Comparison of ENCODE assay signal across 25 mouse cellular contexts in genomic region chr2:180552340-180552739, GRCm38 (mm10). TPM values are rescaled to one million over a fixed set of nuclear protein-coding genes. Genes with fewer than 3 reads are reported as not detected.
DNase-seq lines count a peak whose midpoint lies in the region; ATAC-seq lines count a peak whose summit lies in the region.
"Had no signal": no experiment of that assay in that cellular context is flagged by ENCODE, and none has a peak within 500 bp of the region (broad histone marks: within the 10 kb centered on the region; RNA-seq: fewer than 3 reads in every experiment).

No protein-coding gene starts in this region.

- no peak overlapping the region for H3K27ac ChIP-seq in forebrain, embryonic 14.5 days (ENCODE audit: low read depth, low read length)
- no peak overlapping the region for H3K27ac ChIP-seq in forebrain, embryonic 10.5 days
- peak overlapping the region; percentile 24; the same call in 1 of the 2 replicates for H3K27ac ChIP-seq in forebrain, embryonic 16.5 days (ENCODE audit: low read length)
- no peak overlapping the region for H3K27ac ChIP-seq in forebrain, embryonic 13.5 days
- H3K27ac ChIP-seq: embryonic facial prominence, embryonic 13.5 days; embryonic facial prominence, embryonic 15.5 days had no signal

- WGBS in forebrain, embryonic 14.5 days: 64% methylated on average over 3 of the region's 3 CpGs
- whole genome bisulfite sequencing in forebrain, embryonic 10.5 days: 89% methylated on average over 3 of the region's 3 CpGs
- WGBS in forebrain, embryonic 16.5 days: 64% methylated on average over 3 of the region's 3 CpGs
- 66% methylated on average over 3 of the region's 3 CpGs for WGBS in forebrain, embryonic 13.5 days

- no peaks in the 10 kb centered on the region for H3K36me3 ChIP-seq in forebrain, embryonic 14.5 days (ENCODE audit: control insufficient read depth, insufficient read depth, low read length)
- H3K36me3 ChIP-seq in forebrain, embryonic 10.5 days (replicated peaks): no peaks in the 10 kb centered on the region
- H3K36me3 ChIP-seq in forebrain, embryonic 16.5 days (ENCODE audit: control insufficient read depth, insufficient read depth): no peaks in the 10 kb centered on the region
- no peaks in the 10 kb centered on the region for H3K36me3 ChIP-seq in forebrain, embryonic 13.5 days (ENCODE audit: poor library complexity, severe bottlenecking)
- H3K36me3 ChIP-seq: embryonic facial prominence, embryonic 13.5 days; embryonic facial prominence, embryonic 15.5 days; G1E had no signal

- H3K9ac ChIP-seq in forebrain, embryonic 14.5 days (ENCODE audit: low read length): no peak overlapping the region
- no peak overlapping the region for H3K9ac ChIP-seq in forebrain, embryonic 16.5 days (replicated peaks; ENCODE audit: low read depth, low read length)
- no peak overlapping the region for H3K9ac ChIP-seq in forebrain, embryonic 13.5 days
- H3K9ac ChIP-seq: embryonic facial prominence, embryonic 13.5 days; embryonic facial prominence, embryonic 15.5 days had no signal

- DNase-seq in forebrain, embryonic 14.5 days (ENCODE audit: low spot score): peak; percentile 25
- DNase-seq in forebrain, embryonic 10.5 days (ENCODE audit: extremely low spot score, low spot score): no peak
- DNase-seq in right cerebral cortex, postnatal 10 days (ENCODE audit: low spot score in 2 of 2): peak; percentile 49 to 72
- DNase-seq in right cerebral cortex, adult 18-20 months: no peak
- DNase-seq: adrenal gland, adult 8-10 months; adrenal gland, postnatal 14 days; adrenal gland, postnatal 36 days; B cell, adult 2 months; cerebellum, adult 11 months; cerebellum, adult 18-20 months; cerebellum, adult 8-10 months; cerebellum, adult 9-11 months; cerebellum, postnatal 14 days; cerebellum, postnatal 36 days; embryo, embryonic 11 days had no signal

- no peak for ATAC-seq in forebrain, embryonic 14.5 days
- no peak for ATAC-seq in forebrain, embryonic 16.5 days
- no peak for ATAC-seq in forebrain, embryonic 13.5 days
- ATAC-seq: activated CD4-positive, CD25-positive, alpha-beta regulatory T cell, adult 4 months; CD4-positive, CD25-positive, alpha-beta regulatory T cell, adult 4 months; Patski had no signal

- H3K4me3 ChIP-seq in forebrain, embryonic 14.5 days (ENCODE audit: low read depth, low read length): no peak overlapping the region
- H3K4me3 ChIP-seq in forebrain, embryonic 10.5 days: no peak overlapping the region
- no peak overlapping the region for H3K4me3 ChIP-seq in forebrain, embryonic 16.5 days (replicated peaks; ENCODE audit: low read length)
- no peak overlapping the region for H3K4me3 ChIP-seq in forebrain, embryonic 13.5 days
- H3K4me3 ChIP-seq: embryonic facial prominence, embryonic 13.5 days; embryonic facial prominence, embryonic 15.5 days; erythroblast, embryonic 14.5 days had no signal

- H3K4me2 ChIP-seq in forebrain, embryonic 14.5 days (ENCODE audit: low read length): no peak overlapping the region
- H3K4me2 ChIP-seq in forebrain, embryonic 16.5 days (ENCODE audit: low read length): no peak overlapping the region
- H3K4me2 ChIP-seq in forebrain, embryonic 13.5 days: no peak overlapping the region
- H3K4me2 ChIP-seq: embryonic facial prominence, embryonic 13.5 days; embryonic facial prominence, embryonic 15.5 days had no signal

- no peaks in the 10 kb centered on the region for H3K9me3 ChIP-seq in forebrain, embryonic 14.5 days (replicated peaks; ENCODE audit: control insufficient read depth, low read length)
- no peaks in the 10 kb centered on the region for H3K9me3 ChIP-seq in forebrain, embryonic 10.5 days
- no peaks in the 10 kb centered on the region for H3K9me3 ChIP-seq in forebrain, embryonic 16.5 days (ENCODE audit: control insufficient read depth, low read length)
- H3K9me3 ChIP-seq in forebrain, embryonic 13.5 days (replicated peaks): no peaks in the 10 kb centered on the region
- H3K9me3 ChIP-seq: embryonic facial prominence, embryonic 13.5 days; embryonic facial prominence, embryonic 15.5 days; G1E had no signal

- H3K27me3 ChIP-seq in forebrain, embryonic 14.5 days (replicated peaks; ENCODE audit: control insufficient read depth, insufficient read depth, low read length): no peaks in the 10 kb centered on the region
- no peaks in the 10 kb centered on the region; the same call in 1 of the 2 replicates for H3K27me3 ChIP-seq in forebrain, embryonic 10.5 days (ENCODE audit: poor library complexity, severe bottlenecking)
- no peaks in the 10 kb centered on the region for H3K27me3 ChIP-seq in forebrain, embryonic 16.5 days (replicated peaks; ENCODE audit: control insufficient read depth, insufficient read depth, low read length)
- no peaks in the 10 kb centered on the region for H3K27me3 ChIP-seq in forebrain, embryonic 13.5 days
- H3K27me3 ChIP-seq: CH12.LX; embryonic facial prominence, embryonic 13.5 days; embryonic facial prominence, embryonic 15.5 days had no signal

- H3K4me1 ChIP-seq in forebrain, embryonic 14.5 days (ENCODE audit: control insufficient read depth, insufficient read depth, low read length): peaks cover 8% of the 10 kb centered on the region
- H3K4me1 ChIP-seq in forebrain, embryonic 10.5 days: peaks cover 16% of the 10 kb centered on the region
- H3K4me1 ChIP-seq in forebrain, embryonic 16.5 days (replicated peaks; ENCODE audit: control insufficient read depth, insufficient read depth, low read length): peaks cover 12% of the 10 kb centered on the region
- H3K4me1 ChIP-seq in forebrain, embryonic 13.5 days: peaks cover 11% of the 10 kb centered on the region

RNA-seq across cellular contexts. Expression of gene Mrgbp, which starts 28.8 kb away (rescaled TPM):
- 48.8 and 52.4 TPM in 2 replicates for polyA plus RNA-seq in forebrain, embryonic 14.5 days (2014; fragmentation: Nextera tagmentation; extraction: Ambion mirVana)
- polyA plus RNA-seq in forebrain, embryonic 10.5 days (2016; fragmentation: Nextera tagmentation; extraction: Ambion mirVana): 41.1 and 44.3 TPM in 2 replicates
- polyA plus RNA-seq in forebrain, embryonic 16.5 days (2015; fragmentation: Nextera tagmentation; extraction: Ambion mirVana): 49.3 and 50.6 TPM in 2 replicates
- polyA plus RNA-seq in forebrain, embryonic 13.5 days (2015; fragmentation: Nextera tagmentation; extraction: Ambion mirVana): 50.7 and 53.6 TPM in 2 replicates

RNA-seq across cellular contexts. Expression of gene Ogfr, which starts 36.7 kb away (rescaled TPM):
- polyA plus RNA-seq in forebrain, embryonic 14.5 days (2014; fragmentation: Nextera tagmentation; extraction: Ambion mirVana): 95.6 and 100 TPM in 2 replicates
- 103 and 104 TPM in 2 replicates for polyA plus RNA-seq in forebrain, embryonic 10.5 days (2016; fragmentation: Nextera tagmentation; extraction: Ambion mirVana)
- polyA plus RNA-seq in forebrain, embryonic 16.5 days (2015; fragmentation: Nextera tagmentation; extraction: Ambion mirVana): 81.8 and 85.5 TPM in 2 replicates
- polyA plus RNA-seq in forebrain, embryonic 13.5 days (2015; fragmentation: Nextera tagmentation; extraction: Ambion mirVana): 79.8 and 85.4 TPM in 2 replicates

RNA-seq across cellular contexts. Expression of gene Col9a3, which starts 45.2 kb away (rescaled TPM):
- 25.1 and 28.6 TPM in 2 replicates for polyA plus RNA-seq in forebrain, embryonic 14.5 days (2014; fragmentation: Nextera tagmentation; extraction: Ambion mirVana)
- polyA plus RNA-seq in forebrain, embryonic 10.5 days (2016; fragmentation: Nextera tagmentation; extraction: Ambion mirVana): 3.6 and 3.7 TPM in 2 replicates
- polyA plus RNA-seq in forebrain, embryonic 16.5 days (2015; fragmentation: Nextera tagmentation; extraction: Ambion mirVana): 50.8 and 51.5 TPM in 2 replicates
- 17.4 and 21.9 TPM in 2 replicates for polyA plus RNA-seq in forebrain, embryonic 13.5 days (2015; fragmentation: Nextera tagmentation; extraction: Ambion mirVana)

RNA-seq across cellular contexts. Expression of gene Ntsr1, which starts 52.6 kb away (rescaled TPM):
- polyA plus RNA-seq in forebrain, embryonic 14.5 days (2014; fragmentation: Nextera tagmentation; extraction: Ambion mirVana): 4.4 and 6.1 TPM in 2 replicates
- not detected in 2 replicates for polyA plus RNA-seq in forebrain, embryonic 10.5 days (2016; fragmentation: Nextera tagmentation; extraction: Ambion mirVana)
- polyA plus RNA-seq in forebrain, embryonic 16.5 days (2015; fragmentation: Nextera tagmentation; extraction: Ambion mirVana): 13.2 and 13.4 TPM in 2 replicates
- 2.2 and 2.3 TPM in 2 replicates for polyA plus RNA-seq in forebrain, embryonic 13.5 days (2015; fragmentation: Nextera tagmentation; extraction: Ambion mirVana)
- polyA plus RNA-seq: activated CD4-positive, CD25-positive, alpha-beta regulatory T cell, adult 4 months; CD4-positive, CD25-positive, alpha-beta regulatory T cell, adult 4 months; erythroblast, embryonic 14.5 days; G1E; Patski had no signal

Comparison
In these comparisons a context has a peak if more than half of its experiments do, and no peak if none do; other contexts are left out.
1. DNase-seq: peak in forebrain, embryonic 14.5 days (single experiment) and right cerebral cortex, postnatal 10 days (2 of 2); none in forebrain, embryonic 10.5 days (single experiment) and right cerebral cortex, adult 18-20 months (single experiment).